Mouse (Mus musculus): ENCODE results near the gene Nid1. TPM values are rescaled to one million over a fixed set of nuclear protein-coding genes. Genes with fewer than 3 reads are reported as not detected.
"Not testable (repeated sequence)": the region's sequence is repeated elsewhere in the genome, so short reads cannot be mapped to it uniquely, and the experiment has no call there.

Nid1 gene
- polyA plus RNA-seq, 1 experiment from 2014 or later, result 63.2 TPM

DNA sequence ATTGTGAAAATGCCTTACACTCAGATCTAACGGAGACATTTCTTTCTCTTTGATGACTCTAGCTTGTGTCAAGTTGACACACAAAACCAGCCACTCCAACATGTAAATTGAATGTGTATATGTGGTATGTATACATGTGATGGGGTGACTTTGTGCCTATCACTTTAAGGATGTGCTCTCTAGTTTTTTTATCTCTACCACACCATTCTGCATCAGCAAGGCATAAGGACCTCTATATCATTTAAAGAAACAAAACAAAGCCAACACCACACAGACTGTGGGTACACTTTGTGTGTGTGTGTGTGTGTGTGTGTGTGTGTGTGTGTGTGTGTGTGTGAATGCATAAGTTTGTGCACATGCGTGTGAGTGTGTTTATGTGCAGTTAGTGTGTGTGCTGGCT, 99.2 kb downstream of the Nid1 start:
- no peak for ATAC-seq (ENCODE audit: low FRiP score, low read depth)
- H3K4me3 ChIP-seq, result no peak overlapping the region
- no peak overlapping the region for H3K4me2 ChIP-seq (replicated peaks)
- no peak overlapping the region for H3K9ac ChIP-seq
- H3K4me1 ChIP-seq, result peaks cover 9% of the 10 kb centered on the region
- no peaks in the 10 kb centered on the region for H3K27me3 ChIP-seq
- no peaks in the 10 kb centered on the region for H3K9me3 ChIP-seq
- 90% methylated on average over 2 of the region's 2 CpGs for WGBS
- H3K36me3 ChIP-seq, result no peaks in the 10 kb centered on the region
- no peak overlapping the region for H3K27ac ChIP-seq

DNA sequence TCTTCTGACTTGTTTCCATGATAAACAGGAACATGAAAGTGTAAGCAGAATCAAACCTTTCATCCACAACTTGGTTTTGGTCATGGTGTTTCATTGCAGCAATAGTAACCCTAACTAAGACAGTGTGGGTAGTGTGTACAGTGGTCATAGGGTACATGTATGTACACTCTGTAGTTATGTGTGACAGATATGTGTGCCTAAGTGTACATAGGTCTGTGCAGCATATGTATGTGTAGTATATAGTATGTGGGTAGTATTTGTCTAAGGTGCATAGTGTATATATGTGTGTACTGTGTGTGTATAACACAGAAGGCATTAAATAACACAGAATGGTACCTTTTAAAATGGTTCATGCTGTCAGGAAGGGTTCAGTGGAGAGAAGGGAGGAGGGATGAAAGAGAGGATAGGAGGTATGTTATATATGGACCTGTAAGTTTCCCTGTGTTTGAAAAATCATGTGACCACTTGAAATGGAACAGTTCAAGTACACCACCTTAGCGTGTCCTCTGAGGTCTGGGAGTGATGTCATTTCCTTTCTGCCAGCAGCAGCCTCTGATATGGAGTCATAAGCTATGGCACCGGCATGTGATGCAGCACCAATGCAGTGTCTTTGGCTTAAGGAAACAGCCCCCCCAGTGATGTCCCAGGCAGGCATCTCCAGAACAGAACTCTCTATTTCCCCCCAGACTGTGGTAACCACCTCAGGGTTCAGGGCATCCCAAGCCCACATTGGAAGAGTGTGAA, 100.1 kb downstream of the Nid1 start:
- Histone ChIP-seq H3K4me2 (replicated peaks) (no peak overlapping the region), H3K36me3 (no peaks in the 10 kb centered on the region), H3K27me3 (no peaks in the 10 kb centered on the region), H3K4me1 (peaks cover 9% of the 10 kb centered on the region), H3K4me3 (no peak overlapping the region), H3K9me3 (no peaks in the 10 kb centered on the region), H3K9ac (no peak overlapping the region), H3K27ac (no peak overlapping the region)
- 68% methylated on average over 2 of the region's 2 CpGs for WGBS
- ATAC-seq (ENCODE audit: low FRiP score, low read depth), result no peak

DNA sequence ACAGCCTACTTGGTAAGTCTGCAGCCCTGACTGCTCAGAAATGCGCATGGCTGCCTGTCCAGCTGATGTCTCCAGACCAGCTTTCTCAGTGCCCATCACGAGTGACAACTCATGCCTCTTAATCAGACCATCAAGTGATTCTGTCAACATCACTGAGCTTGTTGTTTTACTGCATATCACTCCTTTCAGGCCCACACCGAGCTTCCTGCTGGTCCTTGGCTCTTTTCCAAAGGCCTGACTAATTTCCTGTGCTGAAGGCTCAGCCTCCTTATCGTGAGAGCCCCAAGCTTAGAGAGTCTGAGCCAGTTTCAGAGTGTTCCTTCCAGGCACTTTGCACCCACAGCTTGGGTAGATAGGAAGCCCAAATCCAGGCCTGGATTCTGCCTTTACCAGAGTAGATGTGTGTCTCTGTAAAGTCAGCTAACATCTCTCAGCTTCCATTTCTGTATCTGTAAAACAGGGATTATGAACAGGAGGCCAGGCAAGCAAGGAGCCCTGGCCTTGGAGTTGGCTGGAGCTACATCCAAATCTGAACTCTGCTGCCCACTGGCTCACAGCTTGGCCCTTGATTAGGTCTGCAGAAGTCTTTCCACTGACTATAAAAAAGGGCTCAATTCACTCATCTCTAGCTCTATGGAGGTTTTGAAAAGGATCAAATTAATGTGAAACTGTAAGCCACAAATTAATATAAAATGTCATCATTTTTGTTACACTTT, 101.4 kb downstream of the Nid1 start:
- H3K4me3 ChIP-seq, result no peak overlapping the region
- no peaks in the 10 kb centered on the region for H3K36me3 ChIP-seq
- H3K4me2 ChIP-seq (replicated peaks), result no peak overlapping the region
- peaks cover 9% of the 10 kb centered on the region for H3K4me1 ChIP-seq
- no peak overlapping the region for H3K9ac ChIP-seq
- ATAC-seq (ENCODE audit: low FRiP score, low read depth), result no peak
- WGBS, result 35% methylated on average over 4 of the region's 4 CpGs
- no peak overlapping the region for H3K27ac ChIP-seq
- H3K9me3 ChIP-seq, result no peaks in the 10 kb centered on the region
- H3K27me3 ChIP-seq, result no peaks in the 10 kb centered on the region

DNA sequence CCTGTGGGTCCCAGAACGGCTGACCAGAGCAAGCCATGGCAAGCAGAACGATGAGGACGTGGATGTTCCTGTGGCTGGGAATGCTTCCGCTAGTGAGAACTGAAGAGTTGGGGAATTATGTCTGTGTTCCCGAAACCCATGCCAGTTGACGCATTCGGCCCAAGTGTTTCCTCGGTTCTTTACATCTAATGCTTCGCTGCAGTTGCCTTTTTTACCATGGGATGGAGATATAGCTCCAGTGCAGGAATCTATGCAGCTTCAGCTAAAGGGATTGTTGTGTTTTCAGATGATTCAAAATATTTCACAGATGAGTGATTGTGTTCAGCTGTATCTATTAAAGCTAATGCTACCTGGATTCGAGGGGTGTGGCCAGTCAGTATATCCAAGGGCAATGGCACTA, 105.7 kb downstream of the Nid1 start:
- H3K4me1 ChIP-seq; H3K9ac ChIP-seq; H3K27me3 ChIP-seq; ATAC-seq (ENCODE audit: low FRiP score, low read depth); H3K27ac ChIP-seq; H3K36me3 ChIP-seq; H3K4me2 ChIP-seq (replicated peaks); H3K4me3 ChIP-seq; H3K9me3 ChIP-seq: not testable (repeated sequence)
- WGBS, result 94% methylated on average over 10 of the region's 10 CpGs

DNA sequence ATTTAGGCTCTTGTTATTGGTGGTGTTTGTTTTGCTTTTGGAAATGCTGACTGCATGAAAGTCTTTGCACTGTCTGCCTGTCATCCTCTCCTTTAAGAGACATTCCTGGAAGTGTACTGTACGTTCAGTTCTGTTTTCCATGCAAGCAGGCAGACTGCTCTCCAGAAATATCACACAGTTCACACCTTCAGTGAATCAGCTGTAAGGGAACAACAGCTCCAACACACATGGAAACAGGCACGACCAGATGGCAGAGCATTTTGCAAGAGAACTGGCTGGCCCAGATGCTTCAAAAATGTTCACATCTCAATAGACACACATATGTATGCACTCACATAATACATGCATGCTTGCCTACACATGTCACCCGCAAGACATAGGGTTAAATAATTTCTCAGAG, 109.4 kb downstream of the Nid1 start:
- WGBS, result 59% methylated on average over 3 of the region's 3 CpGs

DNA sequence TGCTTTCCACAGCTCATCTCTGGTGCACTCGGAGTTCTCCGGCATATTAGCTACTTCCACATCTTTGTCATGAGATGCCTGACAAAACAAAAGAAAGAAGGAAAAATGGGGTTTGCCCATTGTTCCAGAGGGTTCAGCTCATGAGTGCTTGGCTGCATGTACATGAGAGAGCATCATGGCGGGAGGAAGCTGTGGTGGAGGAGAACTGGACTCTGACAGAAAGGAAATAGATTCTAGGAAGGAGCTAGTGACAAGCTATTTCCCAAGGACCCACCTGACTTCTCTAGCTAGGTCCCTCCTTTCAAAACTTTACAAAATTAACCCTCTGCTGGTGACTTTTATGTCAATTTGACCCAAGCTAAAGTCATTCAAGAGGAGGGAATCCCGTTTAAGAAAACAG, 110.5 kb downstream of the Nid1 start:
- no peak overlapping the region for H3K4me2 ChIP-seq (replicated peaks)
- 0 out of 2 replicates have a peak, but pooled peaks cover 5% of the 10 kb centered on the region for H3K9me3 ChIP-seq
- 86% methylated on average over 4 of the region's 4 CpGs for WGBS
- H3K36me3 ChIP-seq, result no peaks in the 10 kb centered on the region
- ATAC-seq (ENCODE audit: low FRiP score, low read depth), result no peak
- no peak overlapping the region for H3K27ac ChIP-seq
- H3K9ac ChIP-seq, result no peak overlapping the region
- no peak overlapping the region for H3K4me3 ChIP-seq
- H3K27me3 ChIP-seq, result no peaks in the 10 kb centered on the region
- H3K4me1 ChIP-seq, result no peaks in the 10 kb centered on the region

More for the DNA sequence above, 109.4 kb downstream of the Nid1 start:
- Histone ChIP-seq H3K27me3 (no peaks in the 10 kb centered on the region), H3K27ac (no peak overlapping the region), H3K9me3 (0 out of 2 replicates have a peak, but pooled peaks cover 5% of the 10 kb centered on the region), H3K36me3 (no peaks in the 10 kb centered on the region), H3K4me1 (no peaks in the 10 kb centered on the region), H3K9ac (no peak overlapping the region), H3K4me3 (no peak overlapping the region), H3K4me2 (replicated peaks) (no peak overlapping the region)
- no peak for ATAC-seq (ENCODE audit: low FRiP score, low read depth)

DNA sequence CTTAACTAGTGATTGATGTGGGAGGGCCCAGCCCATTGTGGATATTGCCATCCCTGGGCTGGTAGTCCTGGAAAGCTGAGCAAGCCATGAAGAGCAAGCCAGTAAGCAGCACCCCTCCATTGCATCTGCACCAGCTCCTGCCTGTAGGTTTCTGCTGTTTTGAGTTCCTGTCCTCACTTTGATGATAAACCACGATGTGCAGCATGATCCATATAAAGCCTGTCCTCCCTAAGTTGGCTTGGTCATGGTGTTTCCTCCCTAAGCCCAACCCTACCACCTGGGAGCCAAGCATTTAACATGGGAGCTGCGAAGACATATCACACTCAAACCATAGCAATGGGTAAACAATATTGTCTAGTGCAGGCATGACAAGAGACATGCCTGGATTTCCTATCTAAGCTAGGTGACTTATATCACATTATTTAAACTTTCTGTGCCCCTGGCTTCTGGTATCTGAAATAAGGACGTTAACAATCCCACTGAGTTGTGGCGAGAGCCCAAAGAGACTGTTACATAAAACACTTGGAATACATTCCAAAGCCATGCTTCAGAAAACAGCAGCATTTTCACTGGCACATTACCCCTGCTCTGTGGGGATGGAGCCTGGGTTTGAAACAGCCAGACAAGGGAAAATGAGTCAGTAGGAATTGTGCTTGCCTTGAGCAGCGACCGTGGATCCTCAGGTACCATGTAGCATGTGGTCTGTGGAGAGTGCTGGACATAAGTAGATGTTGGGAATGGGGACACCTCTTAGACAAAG, 111.3 kb downstream of the Nid1 start:
- Histone ChIP-seq H3K9me3 (0 out of 2 replicates have a peak, but pooled peaks cover 5% of the 10 kb centered on the region), H3K36me3 (no peaks in the 10 kb centered on the region), H3K27ac (no peak overlapping the region), H3K27me3 (no peaks in the 10 kb centered on the region), H3K4me3 (no peak overlapping the region), H3K4me1 (no peaks in the 10 kb centered on the region), H3K9ac (no peak overlapping the region), H3K4me2 (replicated peaks) (no peak overlapping the region)
- no peak for ATAC-seq (ENCODE audit: low FRiP score, low read depth)
- 83% methylated on average over 6 of the region's 6 CpGs for WGBS

DNA sequence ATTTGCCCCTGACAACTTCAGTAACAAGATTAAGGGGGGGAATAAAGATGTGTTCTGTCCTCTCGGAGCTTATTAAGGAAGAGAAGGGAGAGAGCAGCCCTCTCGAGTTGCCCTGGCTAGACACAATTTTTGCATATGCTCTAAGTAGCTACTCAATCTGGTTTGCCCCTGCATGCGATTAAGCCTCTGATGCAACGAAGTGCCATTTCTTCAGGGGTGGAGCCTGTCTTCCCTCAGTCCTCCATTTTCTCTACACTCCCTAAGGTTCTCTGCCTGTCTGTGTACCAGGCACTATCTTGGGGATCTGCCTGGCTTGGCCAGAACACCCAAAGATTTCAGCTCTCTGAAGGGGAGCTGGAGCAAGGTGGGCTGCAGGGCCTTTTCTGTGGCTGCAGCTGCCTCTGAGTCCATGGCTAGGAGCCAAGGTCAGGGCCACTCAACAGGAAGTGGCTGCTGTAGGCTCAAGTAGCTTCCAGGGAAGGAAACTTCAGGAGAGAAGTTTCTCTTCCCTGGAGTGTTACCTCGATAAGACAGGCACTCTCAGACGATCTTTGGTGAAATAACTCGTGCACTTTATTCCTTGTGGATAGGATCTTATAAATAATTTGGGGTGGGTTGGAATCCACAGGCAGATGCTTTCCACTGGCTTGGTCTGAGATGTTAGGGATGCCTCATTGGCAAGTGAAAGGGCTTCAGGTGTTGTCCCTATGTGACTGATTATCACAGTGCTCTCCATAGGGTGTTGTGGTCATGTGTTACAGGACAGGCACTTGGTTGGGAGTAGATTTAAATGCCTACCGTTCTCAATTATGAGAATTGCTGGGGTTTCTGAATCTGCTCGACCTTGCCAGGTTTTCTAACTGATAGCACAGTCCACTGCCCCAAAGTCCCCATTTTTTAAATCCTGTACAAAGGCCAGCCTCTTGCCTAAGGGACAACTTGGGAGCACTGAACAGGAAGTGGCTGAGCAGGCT, 112.6 kb downstream of the Nid1 start:
- Histone ChIP-seq H3K4me1 (no peaks in the 10 kb centered on the region), H3K9ac (no peak overlapping the region), H3K4me3 (no peak overlapping the region), H3K27ac (no peak overlapping the region), H3K4me2 (replicated peaks) (no peak overlapping the region), H3K27me3 (no peaks in the 10 kb centered on the region), H3K9me3 (no peaks in the 10 kb centered on the region), H3K36me3 (no peaks in the 10 kb centered on the region)
- 68% methylated on average over 9 of the region's 9 CpGs for WGBS
- ATAC-seq (ENCODE audit: low FRiP score, low read depth), result no peak

DNA sequence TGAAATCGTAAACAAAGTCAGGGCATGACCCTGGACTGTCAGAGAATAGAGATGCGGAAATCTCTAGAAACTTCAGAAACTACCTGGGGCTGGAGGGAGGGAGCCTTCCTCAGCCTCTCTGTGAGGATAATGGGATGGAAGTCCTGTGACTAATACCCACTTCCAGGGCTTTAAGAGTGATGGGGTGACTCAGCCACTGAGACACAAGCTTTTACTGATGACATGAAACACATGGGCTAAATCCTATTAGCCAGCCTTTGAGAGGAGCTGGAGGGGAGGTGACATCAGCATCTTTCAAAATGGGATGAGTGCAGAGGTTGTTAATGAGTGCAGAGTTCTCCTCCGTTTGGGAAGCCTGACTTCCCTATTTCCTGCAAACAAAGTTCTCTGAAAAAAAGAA, 114.7 kb downstream of the Nid1 start:
- ATAC-seq (ENCODE audit: low FRiP score, low read depth), result no peak
- H3K4me1 ChIP-seq, result no peaks in the 10 kb centered on the region
- no peaks in the 10 kb centered on the region for H3K27me3 ChIP-seq
- 50% methylated on average over 3 of the region's 3 CpGs for WGBS
- no peaks in the 10 kb centered on the region for H3K36me3 ChIP-seq
- no peak overlapping the region for H3K9ac ChIP-seq
- no peak overlapping the region for H3K27ac ChIP-seq
- H3K9me3 ChIP-seq, result no peaks in the 10 kb centered on the region
- H3K4me3 ChIP-seq, result no peak overlapping the region
- no peak overlapping the region for H3K4me2 ChIP-seq (replicated peaks)

DNA sequence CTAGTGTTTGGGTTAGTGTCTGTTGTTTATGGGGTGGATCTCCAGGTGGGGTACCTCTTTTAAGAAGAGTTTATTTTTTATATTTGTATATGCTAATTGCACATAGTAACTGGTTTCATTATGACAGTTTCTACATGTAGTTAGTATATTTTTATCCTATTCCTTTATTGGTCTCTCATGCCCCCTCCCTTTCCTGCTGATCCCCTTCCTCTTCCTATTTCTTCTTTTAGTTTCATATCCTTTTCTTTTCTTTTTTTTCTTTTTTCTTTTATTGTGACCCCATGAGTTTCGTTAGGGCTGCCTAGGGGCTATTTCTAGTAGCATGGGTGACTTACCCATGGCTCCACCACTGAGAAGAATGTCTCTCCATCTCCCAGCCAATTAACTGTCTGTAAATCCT, 116.3 kb downstream of the Nid1 start:
- Histone ChIP-seq H3K9me3 (no peaks in the 10 kb centered on the region), H3K4me3 (no peak overlapping the region), H3K27me3 (no peaks in the 10 kb centered on the region), H3K27ac (no peak overlapping the region), H3K4me1 (no peaks in the 10 kb centered on the region), H3K9ac (no peak overlapping the region), H3K4me2 (replicated peaks) (no peak overlapping the region), H3K36me3 (no peaks in the 10 kb centered on the region)
- ATAC-seq (ENCODE audit: low FRiP score, low read depth), result no peak
- 58% methylated on average over 1 of the region's 1 CpGs for WGBS

DNA sequence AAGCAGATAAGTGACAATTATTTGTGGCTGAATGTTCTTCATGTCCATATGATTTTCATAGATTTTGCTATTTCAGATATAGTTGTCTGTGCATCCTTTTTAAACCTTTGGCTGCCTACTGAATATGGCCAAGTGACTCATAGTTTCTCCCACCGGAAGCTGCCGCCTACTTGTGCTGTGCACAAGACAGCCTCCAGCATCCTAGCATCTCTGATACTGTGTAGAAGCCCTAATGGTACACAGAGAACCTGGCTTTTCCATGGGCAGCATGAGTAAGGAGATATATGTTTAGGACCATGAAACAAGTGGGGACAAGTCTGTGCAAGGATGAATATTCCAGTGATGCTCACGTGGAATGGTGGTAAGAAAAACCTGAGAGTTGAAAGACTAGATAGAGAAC, 117.8 kb downstream of the Nid1 start:
- Histone ChIP-seq H3K4me1 (no peaks in the 10 kb centered on the region), H3K27me3 (no peaks in the 10 kb centered on the region), H3K9ac (no peak overlapping the region), H3K36me3 (no peaks in the 10 kb centered on the region), H3K4me3 (no peak overlapping the region), H3K4me2 (replicated peaks) (no peak overlapping the region), H3K9me3 (no peaks in the 10 kb centered on the region), H3K27ac (no peak overlapping the region)
- WGBS, result 89% methylated on average over 3 of the region's 3 CpGs
- no peak for ATAC-seq (ENCODE audit: low FRiP score, low read depth)
